Mouse (Mus musculus) heart, postnatal 36 days (tissue): Measurements from ENCODE around the gene Ano6. TPM values are rescaled to one million over a fixed set of nuclear protein-coding genes. Genes with fewer than 3 reads are reported as not detected.

Experiments used
- DNase-seq, 2 experiments: peaks; one replicate each; pipeline ENCODE4 v3.0.0; 2021 to 2022
- intact Hi-C: fragments of 180-260 bp; cut with DNase I; formaldehyde crosslinking; loops from one replicate; pipeline ENCODE4 v1.15.1; 2025
- microRNA-seq, 2 experiments: library from miRNA; unstranded; fragments of <30 nt; microRNA quantifications; one replicate each; pipeline ENCODE4 v1.2.0; 2021; ENCODE audit warnings: borderline number of aligned reads in 2 of 2
- total RNA-seq, 2 experiments: library from RNA; stranded (reverse); gene quantifications; 2 replicates each; pipeline ENCODE4 v1.2.3; 2021

The Ano6 gene
- total RNA-seq, 2 experiments from 2014 or later, result 20.6 to 23.0 TPM

DNA sequence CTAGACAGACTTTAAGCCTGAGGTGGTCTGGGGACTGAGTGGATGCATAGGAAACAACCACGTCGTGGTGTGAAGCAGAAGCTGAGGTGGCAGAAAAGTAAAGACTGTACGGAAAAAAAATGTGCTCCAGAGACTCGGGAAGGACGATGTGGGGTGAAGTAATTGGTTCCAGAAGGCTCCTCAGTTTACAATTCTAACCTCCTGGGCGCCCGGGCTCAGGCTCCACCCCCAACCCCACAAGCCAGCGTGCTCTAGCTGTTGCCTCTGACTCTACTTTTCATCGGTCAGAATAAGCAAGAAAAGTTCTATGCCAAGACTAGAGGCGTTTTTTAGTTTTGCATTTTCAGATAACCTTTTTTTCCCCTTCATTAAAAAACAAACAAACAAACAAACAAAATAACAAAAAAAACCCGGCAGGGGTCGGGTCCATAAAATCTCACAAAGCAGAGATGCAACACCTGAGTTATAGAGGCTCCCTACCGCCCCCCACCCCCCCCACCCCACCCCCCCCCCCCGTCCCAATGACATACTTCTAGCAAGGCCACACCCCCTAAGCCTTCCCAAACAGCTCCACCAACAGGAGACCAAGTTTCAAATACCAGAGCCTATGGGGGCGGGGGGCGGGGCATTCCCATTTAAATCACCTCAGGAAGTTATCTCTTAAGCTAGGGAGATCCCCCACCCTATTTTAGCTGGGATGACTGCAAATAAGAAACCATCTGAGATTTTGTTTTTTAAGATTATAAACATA, 221.2 kb downstream of the Ano6 start:
- intact Hi-C loops, result no loop called here
- DNase-seq, result no peak

DNA sequence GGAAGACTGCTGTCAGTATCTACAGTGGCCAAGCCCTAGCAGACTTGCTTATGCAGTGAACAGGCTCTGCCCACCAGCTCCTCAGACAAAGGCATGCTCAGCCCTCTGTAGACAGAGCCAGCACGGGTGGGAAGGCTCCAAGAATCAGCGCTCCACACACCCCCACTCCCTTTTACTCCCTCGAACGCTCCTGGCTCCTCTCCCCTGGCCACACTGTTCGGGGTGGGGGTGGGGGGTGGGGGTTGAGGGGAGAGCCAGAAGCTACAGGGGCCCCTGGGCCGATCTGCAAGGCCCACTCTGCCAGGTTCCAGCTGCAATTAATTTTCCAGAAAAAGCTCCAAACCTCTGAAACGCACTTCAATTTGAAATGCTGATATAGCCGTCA, 221.7 kb downstream of the Ano6 start:
- intact Hi-C loops, result no loop called here
- DNase-seq, result no peak

DNA sequence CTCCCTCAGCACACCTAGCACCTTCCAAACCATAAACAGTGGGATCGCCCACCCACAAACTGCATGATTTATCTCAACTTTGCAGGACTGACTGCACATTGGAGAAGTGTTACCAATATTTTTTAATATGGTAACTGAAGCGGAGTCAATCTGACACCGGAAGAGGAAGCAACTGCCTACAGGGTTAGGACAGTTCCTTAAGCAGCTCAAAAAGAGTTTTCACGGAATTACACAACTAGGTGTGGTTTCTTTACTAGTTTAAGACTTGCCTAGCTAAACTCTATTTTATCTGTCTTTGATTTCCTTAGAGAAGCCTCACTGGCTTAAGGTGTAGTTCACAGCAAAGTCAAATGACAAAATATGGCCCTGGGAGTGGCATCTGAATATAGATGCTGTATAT, 223.9 kb downstream of the Ano6 start:
- DNase-seq, result no peak
- intact Hi-C loops, result no loop called here

DNA sequence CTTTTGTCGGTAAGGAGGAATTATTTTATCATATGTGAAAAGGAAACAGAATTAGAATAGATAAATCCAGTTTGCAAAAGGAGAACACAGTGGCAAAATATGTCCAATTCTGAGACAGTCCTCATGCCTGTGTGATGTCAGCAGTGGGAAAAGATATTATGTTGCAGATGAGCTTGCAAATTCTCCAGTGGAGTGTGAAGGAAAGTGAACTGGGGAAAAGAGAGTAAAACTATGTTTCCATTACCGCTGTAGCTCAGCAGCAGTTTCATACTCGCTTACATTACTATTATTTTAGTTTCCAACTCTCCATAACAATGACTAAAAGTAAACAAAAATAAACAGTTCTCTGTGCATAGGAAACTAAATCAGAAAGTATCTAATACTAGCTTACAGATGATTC, 229.8 kb downstream of the Ano6 start:
- no peak for DNase-seq
- intact Hi-C loops, result no loop called here

DNA sequence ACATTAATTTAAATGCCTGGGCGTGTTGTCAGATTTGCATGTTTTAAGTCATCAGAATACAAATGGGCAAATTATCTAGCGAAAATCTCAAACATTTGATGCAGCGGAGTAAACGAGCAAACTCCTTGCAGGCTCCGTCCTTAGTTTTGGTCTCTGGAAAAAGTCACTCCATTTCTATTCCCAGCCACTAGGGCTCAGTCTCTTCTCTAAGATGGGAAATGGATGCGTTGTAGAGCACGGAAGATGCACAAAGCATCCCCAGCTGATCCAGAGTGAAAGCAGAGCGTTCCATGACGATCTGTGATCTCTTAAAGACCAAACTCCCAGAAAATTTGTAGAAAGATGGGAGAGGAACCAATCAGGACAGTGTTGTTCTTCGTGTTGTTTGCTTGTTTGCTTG, 230.9 kb downstream of the Ano6 start:
- intact Hi-C loops, result no loop called here
- no peak for DNase-seq

Small RNA genes lying within 50 kb of the gene (microRNA-seq; reads per million reads assigned to microRNA genes)
- gene Gm25070, result 0 reads per million in 2 experiments

Other genes starting within 250 kb of the Ano6 start
- gene Dbx2, start 134.9 kb upstream of the Ano6 start, total RNA-seq, result not detected